Mouse (Mus musculus): ENCODE measurements at regions not wholly inside any gene's neighbourhood (a gene's known extent, or its start where the extent isn't known, plus 50 kb on each side); places are given as distances from the start of the nearest gene placed in this dataset.

DNA sequence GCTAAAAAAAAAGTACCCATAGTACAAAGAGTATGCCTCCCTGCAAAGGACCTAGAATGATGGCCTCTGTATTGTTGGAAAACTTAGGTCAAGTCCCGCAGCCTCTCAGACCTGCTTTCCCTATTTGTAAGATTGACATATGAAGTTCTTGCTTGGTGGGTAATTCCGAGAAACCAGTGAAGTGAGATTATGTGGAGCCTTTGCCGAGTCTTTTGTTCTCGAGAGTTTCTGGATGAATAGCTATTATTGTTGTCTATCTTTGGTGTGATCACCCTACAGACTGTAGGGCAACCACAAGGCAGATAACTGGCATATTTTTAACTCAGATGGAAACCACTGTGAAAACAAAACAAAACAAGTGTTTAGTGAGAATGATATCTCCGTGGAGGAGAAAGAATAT is 118.1 kb downstream of the Foxb1 start:
- no peaks in the 10 kb centered on the region for H3K4me1 ChIP-seq
- DNase-seq (ENCODE audit: low spot score), result no peak
- 0 out of 2 replicates have a peak, but pooled peaks cover 7% of the 10 kb centered on the region for H3K27me3 ChIP-seq (ENCODE audit: low read depth, poor library complexity, severe bottlenecking)
- H3K9me3 ChIP-seq (replicated peaks), result no peaks in the 10 kb centered on the region
- WGBS, result 89% methylated on average over 5 of the region's 5 CpGs
- H3K27ac ChIP-seq, result no peak overlapping the region
- H3K36me3 ChIP-seq, result no peaks in the 10 kb centered on the region
- no peak overlapping the region for H3K4me3 ChIP-seq

- peaks cover 7% of the 10 kb centered on the region; the same call in 1 of the 2 replicates for H3K27me3 ChIP-seq (ENCODE audit: low read depth, poor library complexity, severe bottlenecking)
- peaks cover 10% of the 10 kb centered on the region for H3K4me1 ChIP-seq
- no peaks in the 10 kb centered on the region for H3K9me3 ChIP-seq (replicated peaks)
- 25% methylated on average over 7 of the region's 7 CpGs for WGBS
- H3K27ac ChIP-seq, result no peak overlapping the region
- H3K36me3 ChIP-seq, result no peaks in the 10 kb centered on the region
- H3K4me3 ChIP-seq, result no peak overlapping the region
- peak; percentile 88 for DNase-seq (ENCODE audit: low spot score)
These were observed 137.4 kb downstream of the Foxb1 start for GRCm38 (mm10) chr9:69623312-69623711.

GRCm38 (mm10) chr9:69621006-69621405 is 139.7 kb downstream of the Foxb1 start:
- Histone ChIP-seq H3K4me3 (no peak overlapping the region), H3K9me3 (replicated peaks) (no peaks in the 10 kb centered on the region), H3K27ac (no peak overlapping the region), H3K27me3 (ENCODE audit: low read depth, poor library complexity, severe bottlenecking) (peaks cover 7% of the 10 kb centered on the region; the same call in 1 of the 2 replicates), H3K4me1 (peaks cover 10% of the 10 kb centered on the region), H3K36me3 (no peaks in the 10 kb centered on the region)
- WGBS, result 48% methylated on average over 3 of the region's 3 CpGs
- no peak for DNase-seq (ENCODE audit: low spot score)

DNA sequence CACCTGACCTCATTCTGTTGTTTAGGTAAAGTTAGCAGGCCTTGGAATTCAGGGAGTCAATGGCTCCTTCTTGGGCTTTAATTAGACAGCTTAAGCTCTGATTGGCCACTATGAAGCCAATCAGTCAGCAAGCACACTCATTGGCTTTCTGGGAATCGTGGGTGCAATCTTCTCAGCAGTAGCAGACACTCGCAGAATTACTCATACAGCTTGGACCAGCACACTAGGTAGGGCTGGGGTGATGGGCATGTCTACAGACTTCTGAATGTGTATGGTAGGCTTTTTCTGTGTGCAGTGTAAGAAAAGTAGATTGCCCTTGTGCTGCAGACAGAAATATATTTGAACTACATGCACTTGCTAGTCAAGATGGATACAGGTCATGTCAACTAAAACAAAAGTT is 143.4 kb downstream of the Foxb1 start:
- no peaks in the 10 kb centered on the region for H3K27me3 ChIP-seq (ENCODE audit: low read depth, poor library complexity, severe bottlenecking)
- H3K27ac ChIP-seq, result no peak overlapping the region
- no peaks in the 10 kb centered on the region for H3K9me3 ChIP-seq (replicated peaks)
- 89% methylated on average over 2 of the region's 2 CpGs for WGBS
- H3K4me3 ChIP-seq, result no peak overlapping the region
- no peaks in the 10 kb centered on the region for H3K36me3 ChIP-seq
- DNase-seq (ENCODE audit: low spot score), result no peak
- H3K4me1 ChIP-seq, result peaks cover 10% of the 10 kb centered on the region

DNA sequence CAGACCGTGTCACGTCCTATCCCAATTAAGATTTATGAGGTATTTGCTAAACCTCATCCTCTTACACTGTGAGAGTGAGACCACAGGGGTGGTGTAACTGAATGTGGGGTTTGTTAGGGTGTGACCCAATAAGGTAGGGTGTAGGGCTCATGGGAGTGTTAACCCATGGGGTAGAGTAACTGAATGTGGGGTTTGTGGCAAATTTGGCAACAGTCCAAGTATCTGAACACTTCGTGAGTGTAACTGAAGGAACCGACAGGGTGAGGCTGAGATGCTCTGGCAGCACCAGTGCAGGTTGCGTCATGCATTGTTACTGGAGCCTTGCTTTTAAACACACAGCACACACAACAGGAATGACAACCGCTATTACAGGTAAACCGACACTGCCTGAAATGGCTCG is 144.1 kb downstream of the Anxa2 start:
- Histone ChIP-seq H3K9me3 (replicated peaks) (no peaks in the 10 kb centered on the region), H3K4me3 (no peak overlapping the region), H3K27ac (no peak overlapping the region), H3K4me1 (no peaks in the 10 kb centered on the region), H3K27me3 (ENCODE audit: low read depth, poor library complexity, severe bottlenecking) (no peaks in the 10 kb centered on the region), H3K36me3 (no peaks in the 10 kb centered on the region)
- no peak for DNase-seq (ENCODE audit: low spot score)
- 86% methylated on average over 8 of the region's 8 CpGs for WGBS

- Histone ChIP-seq H3K4me3 (no peak overlapping the region), H3K27ac (no peak overlapping the region), H3K36me3 (no peaks in the 10 kb centered on the region), H3K9me3 (replicated peaks) (no peaks in the 10 kb centered on the region), H3K4me1 (no peaks in the 10 kb centered on the region), H3K27me3 (ENCODE audit: low read depth, poor library complexity, severe bottlenecking) (peaks cover 12% of the 10 kb centered on the region; the same call in 1 of the 2 replicates)
- DNase-seq (ENCODE audit: low spot score), result no peak
- WGBS, result 75% methylated on average over 14 of the region's 15 CpGs
These were observed 139.1 kb downstream of the Anxa2 start for GRCm38 (mm10) chr9:69592329-69593062.

DNA sequence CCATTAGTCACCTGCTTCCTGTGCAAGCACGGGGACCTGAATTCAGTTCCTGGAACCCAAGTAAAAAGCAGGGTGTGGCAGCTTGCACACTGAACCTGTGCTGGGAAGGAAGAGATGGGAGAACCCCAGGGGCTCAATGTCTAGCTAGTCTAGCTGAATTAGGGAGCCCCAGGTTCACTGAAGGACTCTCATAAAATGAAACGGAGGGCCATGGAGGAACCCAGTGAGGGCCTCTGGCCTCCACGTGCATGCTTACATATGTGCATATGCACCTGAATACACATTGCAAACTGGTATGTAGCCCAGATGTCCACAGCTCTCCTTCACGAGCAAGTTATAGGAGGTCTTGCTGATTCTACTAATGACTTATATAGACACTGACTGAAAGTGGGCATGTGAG is 135.4 kb downstream of the Anxa2 start:
- no peak overlapping the region for H3K4me3 ChIP-seq
- no peak for DNase-seq (ENCODE audit: low spot score)
- no peaks in the 10 kb centered on the region for H3K4me1 ChIP-seq
- H3K9me3 ChIP-seq (replicated peaks), result no peaks in the 10 kb centered on the region
- no peaks in the 10 kb centered on the region for H3K36me3 ChIP-seq
- 91% methylated on average over 4 of the region's 4 CpGs for WGBS
- H3K27me3 ChIP-seq (ENCODE audit: low read depth, poor library complexity, severe bottlenecking), result peaks cover 12% of the 10 kb centered on the region; the same call in 1 of the 2 replicates
- no peak overlapping the region for H3K27ac ChIP-seq

DNA sequence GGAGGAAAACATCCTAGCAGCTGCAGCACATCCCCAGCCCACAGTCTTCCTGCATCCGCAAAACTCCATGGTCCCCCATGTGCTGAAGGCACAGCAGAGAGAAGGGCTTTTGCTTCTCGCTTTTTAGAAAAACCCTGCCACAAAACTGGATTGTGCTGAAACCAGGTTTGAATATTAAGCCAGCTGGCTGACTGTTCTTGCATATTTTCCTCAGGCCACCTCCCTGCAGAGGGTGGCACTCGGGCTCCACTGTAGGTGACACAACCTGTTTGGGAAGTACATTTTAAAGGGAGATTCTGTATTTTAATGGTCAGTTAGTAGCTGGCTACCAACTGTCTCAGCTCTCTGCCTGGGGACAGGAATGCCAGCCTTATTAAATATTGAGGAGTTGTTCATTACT is 133.7 kb downstream of the Anxa2 start:
- H3K27me3 ChIP-seq (ENCODE audit: low read depth, poor library complexity, severe bottlenecking), result peaks cover 12% of the 10 kb centered on the region; the same call in 1 of the 2 replicates
- WGBS, result 86% methylated on average over 3 of the region's 3 CpGs
- H3K4me1 ChIP-seq, result no peaks in the 10 kb centered on the region
- DNase-seq (ENCODE audit: low spot score), result no peak
- H3K27ac ChIP-seq, result no peak overlapping the region
- no peak overlapping the region for H3K4me3 ChIP-seq
- H3K36me3 ChIP-seq, result no peaks in the 10 kb centered on the region
- no peaks in the 10 kb centered on the region for H3K9me3 ChIP-seq (replicated peaks)

GRCm38 (mm10) chr9:69581236-69581635 is 127.8 kb downstream of the Anxa2 start:
- Histone ChIP-seq H3K27me3 (ENCODE audit: low read depth, poor library complexity, severe bottlenecking) (peaks cover 18% of the 10 kb centered on the region; the same call in 1 of the 2 replicates), H3K4me1 (no peaks in the 10 kb centered on the region), H3K9me3 (replicated peaks) (no peaks in the 10 kb centered on the region), H3K4me3 (no peak overlapping the region), H3K27ac (no peak overlapping the region), H3K36me3 (no peaks in the 10 kb centered on the region)
- no peak for DNase-seq (ENCODE audit: low spot score)

- DNase-seq (ENCODE audit: low spot score), result no peak
- WGBS, result 96% methylated on average over 10 of the region's 10 CpGs
- Histone ChIP-seq H3K9me3 (replicated peaks) (no peaks in the 10 kb centered on the region), H3K4me1 (no peaks in the 10 kb centered on the region), H3K36me3 (no peaks in the 10 kb centered on the region), H3K27ac (no peak overlapping the region), H3K4me3 (no peak overlapping the region), H3K27me3 (ENCODE audit: low read depth, poor library complexity, severe bottlenecking) (peaks cover 50% of the 10 kb centered on the region)
These were observed 124.4 kb downstream of the Anxa2 start for GRCm38 (mm10) chr9:69577661-69578405.

GRCm38 (mm10) chr9:69575386-69575785 is 122.0 kb downstream of the Anxa2 start:
- Histone ChIP-seq H3K4me3 (no peak overlapping the region), H3K27me3 (ENCODE audit: low read depth, poor library complexity, severe bottlenecking) (peaks cover 64% of the 10 kb centered on the region), H3K36me3 (no peaks in the 10 kb centered on the region), H3K27ac (no peak overlapping the region), H3K9me3 (replicated peaks) (no peaks in the 10 kb centered on the region), H3K4me1 (no peaks in the 10 kb centered on the region)
- no peak for DNase-seq (ENCODE audit: low spot score)
- WGBS, result 9% methylated on average over 14 of the region's 14 CpGs

DNA sequence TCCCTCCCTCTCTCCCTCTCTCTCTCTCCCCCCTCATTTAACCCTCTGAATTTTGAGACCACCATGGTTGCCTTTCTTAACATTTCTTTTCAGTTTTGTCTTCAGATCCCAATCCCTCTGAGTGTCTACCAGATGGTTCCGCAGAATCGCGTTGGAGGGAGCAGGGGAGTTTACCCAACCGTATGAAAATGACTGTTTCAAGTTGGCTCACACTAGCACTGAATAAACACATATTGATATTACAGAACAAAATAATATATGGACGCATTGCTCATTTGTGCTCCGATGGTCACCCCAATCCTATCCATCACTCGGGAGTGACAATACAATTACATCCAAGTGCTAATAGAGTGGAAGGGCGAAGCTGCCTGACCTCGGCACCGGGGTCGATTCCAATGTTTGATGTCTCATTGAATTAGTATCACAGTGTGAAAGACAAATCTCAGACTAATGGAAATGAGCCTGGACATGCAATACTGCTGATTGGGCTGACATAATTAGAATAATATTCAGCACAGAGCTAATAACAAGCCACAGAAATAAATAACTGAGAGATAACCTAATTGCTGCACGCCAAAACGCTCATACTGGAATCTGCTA is 115.3 kb downstream of the Anxa2 start:
- H3K4me3 ChIP-seq, result no peak overlapping the region
- no peak for DNase-seq (ENCODE audit: low spot score)

GRCm38 (mm10) chr9:69568222-69568621 is 114.8 kb downstream of the Anxa2 start:
- no peaks in the 10 kb centered on the region for H3K36me3 ChIP-seq
- no peaks in the 10 kb centered on the region for H3K9me3 ChIP-seq (replicated peaks)
- no peaks in the 10 kb centered on the region for H3K4me1 ChIP-seq
- DNase-seq (ENCODE audit: low spot score), result no peak
- H3K27me3 ChIP-seq (ENCODE audit: low read depth, poor library complexity, severe bottlenecking), result peaks cover 37% of the 10 kb centered on the region
- no peak overlapping the region for H3K27ac ChIP-seq
- WGBS, result 77% methylated on average over 3 of the region's 3 CpGs
- H3K4me3 ChIP-seq, result no peak overlapping the region

More for the DNA sequence above, 115.3 kb downstream of the Anxa2 start:
- 70% methylated on average over 13 of the region's 13 CpGs for WGBS
- Histone ChIP-seq H3K36me3 (no peaks in the 10 kb centered on the region), H3K9me3 (replicated peaks) (no peaks in the 10 kb centered on the region), H3K27me3 (ENCODE audit: low read depth, poor library complexity, severe bottlenecking) (peaks cover 37% of the 10 kb centered on the region), H3K27ac (no peak overlapping the region), H3K4me1 (no peaks in the 10 kb centered on the region)

Measured in limb, embryonic 10.5 days (tissue).